Mouse (Mus musculus) c-Kit-positive CD71-positive TER-119-negative erythroid progenitor cells, embryonic 14.5 days (primary cell): ENCODE measurements around the gene Aaed1.
"Not testable (repeated sequence)": the region's sequence is repeated elsewhere in the genome, so short reads cannot be mapped to it uniquely, and the experiment has no call there.

Experiments
- DNase-seq: peaks from one replicate; pipeline ENCODE4 v3.0.0-alpha.2; 2013; ENCODE audit warnings: low read depth

The Aaed1 gene

DNA sequence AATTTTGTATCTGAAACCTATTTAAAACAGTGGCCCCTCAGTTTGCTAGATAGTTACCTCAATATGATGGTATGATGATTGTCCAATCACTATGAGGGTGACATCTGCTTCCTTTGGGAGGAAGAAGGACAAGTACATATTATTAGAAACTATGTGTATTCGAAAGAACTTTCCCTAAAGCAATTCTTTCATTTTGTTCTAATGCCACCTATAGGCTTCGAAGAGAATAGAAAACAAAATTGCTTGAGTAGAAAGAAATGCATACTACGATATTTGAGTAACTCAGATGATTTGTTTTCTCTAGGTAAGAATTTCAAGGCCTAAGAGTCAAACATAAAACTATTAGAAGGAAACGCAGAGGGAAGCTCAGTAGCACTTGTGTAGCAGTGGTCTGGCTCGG, 3.5 kb downstream of the Aaed1 start:
- no peak for DNase-seq

DNA sequence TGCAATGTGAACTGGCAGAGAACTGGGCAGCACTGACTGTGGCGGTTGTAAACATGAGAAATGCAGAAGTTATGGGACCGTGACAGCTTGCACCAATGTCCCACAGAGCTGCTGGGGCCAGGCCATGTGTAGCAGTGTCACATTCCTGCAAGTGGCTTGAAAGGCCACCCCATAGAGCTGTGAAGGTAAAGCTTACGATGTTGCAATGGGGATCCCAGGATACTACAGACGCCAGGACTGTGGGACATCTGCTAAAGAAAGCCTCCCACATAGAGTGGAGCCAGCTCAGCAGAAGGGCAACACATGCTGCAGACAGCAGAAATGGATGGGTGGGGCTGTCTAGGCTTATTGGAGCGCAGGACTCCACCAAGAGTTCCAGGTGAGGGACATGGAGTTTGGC, 5.0 kb downstream of the Aaed1 start:
- no peak for DNase-seq

DNA sequence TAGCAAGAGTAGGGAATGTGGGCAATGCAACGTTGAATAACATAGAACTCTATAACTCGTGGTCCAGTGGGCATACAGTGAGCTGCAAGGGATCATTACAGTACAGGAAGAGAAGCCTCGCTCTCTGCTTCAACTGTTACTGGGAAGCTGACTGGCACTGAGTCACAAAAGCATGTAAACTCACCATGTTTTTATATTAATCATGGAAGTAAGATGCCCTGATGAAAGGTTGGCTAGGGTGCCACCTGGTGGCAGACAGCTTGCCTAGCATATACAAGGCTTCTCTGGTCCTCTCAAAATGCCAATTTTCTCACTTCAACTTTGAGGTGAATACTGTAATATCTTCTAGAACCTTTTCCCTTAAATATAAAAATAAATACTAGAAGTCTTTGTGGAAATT, 6.4 kb downstream of the Aaed1 start:
- peak; percentile 54 for DNase-seq

- no peak for DNase-seq
Observed at GRCm38 (mm10) chr13:64299069-64299468, 13.4 kb downstream of the Aaed1 start.

DNA sequence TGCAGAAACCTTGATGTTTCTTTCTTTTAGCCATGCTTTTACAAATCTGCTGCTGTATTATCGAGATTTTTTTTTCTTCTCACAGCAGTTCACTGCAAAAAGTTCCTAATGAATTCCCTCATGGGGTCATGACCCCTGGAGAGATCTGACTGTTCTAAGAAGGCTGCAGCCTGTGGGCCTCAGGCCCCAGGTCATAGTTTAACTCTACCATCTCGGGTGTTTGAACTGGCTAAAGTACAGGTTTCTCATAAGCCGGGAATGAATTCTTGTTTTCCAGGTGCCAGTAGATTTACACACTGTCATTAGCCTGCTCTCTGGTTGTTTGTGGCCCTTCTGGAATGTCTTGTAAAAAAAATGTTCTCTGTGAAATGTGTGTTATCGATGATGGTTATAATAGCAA, 25.7 kb downstream of the Aaed1 start:
- no peak for DNase-seq

DNA sequence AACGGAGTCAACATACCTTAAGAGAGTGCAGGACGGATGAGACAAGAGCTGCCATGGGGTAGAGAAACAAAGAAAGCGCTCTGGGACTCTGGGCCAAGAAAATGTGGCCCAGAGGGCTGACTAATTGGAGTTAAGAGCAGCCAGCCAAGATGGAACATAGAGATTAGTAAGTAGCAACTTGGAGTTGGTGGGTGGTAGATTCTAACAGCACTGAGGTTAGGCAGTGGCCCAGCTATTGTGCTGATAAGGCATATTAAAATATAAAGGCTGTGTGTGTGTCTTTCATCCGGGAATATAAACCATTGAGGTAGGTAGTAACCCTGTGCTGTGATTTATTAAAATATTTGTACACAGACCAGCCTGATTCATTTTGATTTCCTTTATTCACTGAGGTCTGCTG, 26.2 kb downstream of the Aaed1 start:
- no peak for DNase-seq

- DNase-seq = no peak
Observed at GRCm38 (mm10) chr13:64284676-64285075, 27.8 kb downstream of the Aaed1 start.

GRCm38 (mm10) chr13:64280940-64281339, 31.6 kb downstream of the Aaed1 start:
- no peak for DNase-seq

GRCm38 (mm10) chr13:64275754-64276127, 36.8 kb downstream of the Aaed1 start:
- no peak for DNase-seq

- peak; percentile 59 for DNase-seq
Observed at GRCm38 (mm10) chr13:64274879-64275753, 37.4 kb downstream of the Aaed1 start, which contains the start of gene Cdc14b. Cdc14b (minus strand) TSS chr13:64275290.

DNA sequence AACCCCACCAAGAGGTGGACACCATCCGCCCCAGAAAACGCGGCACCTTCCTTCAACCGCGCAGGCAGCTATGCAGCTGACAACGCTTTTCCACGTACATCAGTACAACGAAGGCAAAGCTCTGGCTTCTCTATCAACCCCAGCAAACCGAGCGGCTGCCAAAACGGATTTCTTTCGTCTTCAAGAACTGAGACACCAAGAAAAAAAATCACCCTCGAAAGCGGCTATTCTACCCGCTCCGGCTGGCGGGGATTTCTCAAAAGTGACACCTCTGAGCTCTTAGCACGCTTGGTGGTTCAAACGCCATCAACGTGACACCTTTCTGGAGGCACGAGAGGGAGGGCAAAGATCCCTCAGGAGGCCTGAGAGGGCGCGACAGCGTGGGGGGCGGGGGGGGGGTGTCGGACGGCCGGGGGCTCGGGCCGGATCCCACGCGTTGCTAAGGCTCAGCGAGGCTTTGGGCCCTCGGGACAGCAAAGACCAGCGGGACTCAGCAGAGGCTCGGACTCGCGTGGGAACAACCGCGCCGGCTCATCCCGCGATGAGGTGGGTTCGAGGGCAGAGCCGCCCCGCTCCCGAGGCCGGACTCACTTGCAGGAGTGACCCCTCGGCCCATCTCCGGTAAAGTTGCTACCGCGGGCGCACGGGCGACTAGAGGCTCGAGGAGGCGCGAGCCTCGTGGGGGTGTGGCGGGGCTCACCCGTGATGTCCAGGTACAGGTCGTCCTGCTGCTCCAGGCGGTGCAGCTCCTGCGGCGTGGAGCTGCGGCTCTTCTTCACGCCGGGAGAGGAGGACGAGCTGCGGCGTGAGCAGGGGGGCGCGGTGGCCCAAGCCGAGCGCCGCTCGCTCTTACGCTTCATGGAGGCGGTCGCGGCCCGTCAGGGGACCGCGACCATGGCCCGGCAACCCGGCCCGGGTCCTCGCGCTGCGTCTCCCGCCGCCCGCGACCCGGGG, 38.3 kb downstream of the Aaed1 start:
- no peak for DNase-seq

DNA sequence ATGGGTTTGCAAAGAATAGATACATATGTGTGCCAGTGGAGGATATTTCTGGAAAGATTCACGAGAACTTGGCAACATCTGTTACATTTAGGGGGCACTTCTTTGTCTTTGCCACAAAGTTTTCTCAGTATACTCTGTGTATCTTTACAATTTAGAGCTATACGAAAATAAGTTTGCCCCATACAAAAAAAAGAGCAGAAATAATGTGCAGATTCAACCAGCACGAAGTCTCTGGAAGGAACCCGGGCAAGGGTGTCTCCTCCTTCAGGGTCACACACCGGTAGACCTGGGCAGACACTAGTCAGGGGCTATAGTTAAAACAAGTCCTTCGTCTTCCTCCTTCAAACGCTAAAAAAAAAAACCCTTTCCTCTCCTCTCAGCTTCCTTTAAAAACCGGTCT, 39.2 kb downstream of the Aaed1 start:
- DNase-seq = no peak

- DNase-seq = no peak
Observed at GRCm38 (mm10) chr13:64268384-64268783, 44.1 kb downstream of the Aaed1 start.

DNA sequence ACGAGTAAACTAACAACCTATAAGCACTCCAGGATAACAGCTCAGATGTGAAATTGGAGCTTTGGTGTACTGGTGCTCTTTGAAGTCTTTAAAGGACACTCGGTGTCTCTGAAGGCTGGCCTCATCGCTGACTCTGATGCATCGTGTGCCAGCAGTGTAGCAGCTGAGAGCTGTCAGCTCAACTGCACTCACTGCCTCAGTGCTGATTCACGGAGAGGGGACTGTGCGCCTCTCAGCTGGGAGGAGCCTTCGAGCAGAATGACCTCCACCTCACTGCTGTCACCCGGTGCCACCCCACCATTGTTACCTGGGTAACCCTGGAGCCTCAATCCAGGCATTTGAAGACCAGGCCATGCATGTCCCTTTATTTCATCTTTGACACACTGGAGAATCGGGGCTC, 45.4 kb downstream of the Aaed1 start:
- no peak for DNase-seq

GRCm38 (mm10) chr13:64264586-64264985, 47.9 kb downstream of the Aaed1 start:
- DNase-seq = no peak

- DNase-seq = no peak
Observed at GRCm38 (mm10) chr13:64259903-64260302, 52.6 kb downstream of the Aaed1 start.

DNA sequence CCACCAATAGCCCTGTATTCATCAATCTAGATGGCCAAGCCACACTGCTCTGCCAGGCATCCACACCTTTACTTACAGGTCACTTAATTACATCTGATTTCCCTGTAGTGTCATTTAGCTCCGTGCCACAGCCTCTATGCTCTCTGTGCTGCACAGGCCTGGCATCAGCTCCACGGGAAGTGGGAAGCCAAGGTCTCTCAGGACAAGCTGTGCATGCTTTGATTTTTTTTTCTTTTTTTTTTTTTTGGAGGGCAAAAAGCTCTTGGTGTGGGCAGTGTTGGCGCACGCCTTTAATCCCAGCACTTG, 54.0 kb downstream of the Aaed1 start:
- DNase-seq = no peak

- no peak for DNase-seq
Observed at GRCm38 (mm10) chr13:64257814-64258515, 54.5 kb downstream of the Aaed1 start.

GRCm38 (mm10) chr13:64257010-64257813, 55.3 kb downstream of the Aaed1 start:
- no peak for DNase-seq

DNA sequence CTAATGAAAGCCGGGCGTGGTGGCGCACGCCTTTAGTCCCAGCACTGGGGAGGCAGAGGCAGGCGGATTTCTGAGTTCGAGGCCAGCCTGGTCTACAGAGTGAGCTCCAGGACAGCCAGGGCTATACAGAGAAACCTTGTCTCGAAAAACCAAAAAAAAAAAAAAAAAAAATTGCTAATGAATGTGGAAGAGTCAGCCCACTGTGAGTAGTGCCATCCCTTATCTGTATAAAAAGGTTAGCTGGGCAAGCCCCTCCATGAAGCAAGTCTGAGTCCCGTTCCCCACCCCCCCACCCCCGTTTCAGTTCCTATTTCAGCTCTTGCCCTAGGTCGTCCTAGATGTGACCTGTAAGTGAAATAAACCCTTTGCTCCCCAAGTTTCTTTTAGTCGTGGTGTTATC, 58.3 kb downstream of the Aaed1 start:
- DNase-seq = not testable (repeated sequence)

DNA sequence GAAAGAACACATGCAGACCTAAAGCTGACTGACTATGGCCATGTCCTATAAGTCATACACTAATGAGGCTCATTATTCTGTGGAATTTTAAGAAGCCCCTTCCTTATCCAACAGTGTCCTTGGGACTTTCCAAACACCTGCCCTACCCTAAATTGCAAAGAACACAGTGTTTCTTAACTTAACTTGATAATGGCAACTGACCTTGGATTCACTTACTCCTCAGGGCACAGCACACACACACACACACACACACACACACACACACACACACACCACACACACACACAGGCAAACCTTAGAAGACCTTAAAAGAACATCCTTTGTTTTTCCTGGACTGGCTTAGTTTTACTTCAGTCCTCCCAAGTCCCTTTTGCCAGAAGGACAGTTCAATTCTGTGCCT, 58.8 kb downstream of the Aaed1 start:
- no peak for DNase-seq

DNA sequence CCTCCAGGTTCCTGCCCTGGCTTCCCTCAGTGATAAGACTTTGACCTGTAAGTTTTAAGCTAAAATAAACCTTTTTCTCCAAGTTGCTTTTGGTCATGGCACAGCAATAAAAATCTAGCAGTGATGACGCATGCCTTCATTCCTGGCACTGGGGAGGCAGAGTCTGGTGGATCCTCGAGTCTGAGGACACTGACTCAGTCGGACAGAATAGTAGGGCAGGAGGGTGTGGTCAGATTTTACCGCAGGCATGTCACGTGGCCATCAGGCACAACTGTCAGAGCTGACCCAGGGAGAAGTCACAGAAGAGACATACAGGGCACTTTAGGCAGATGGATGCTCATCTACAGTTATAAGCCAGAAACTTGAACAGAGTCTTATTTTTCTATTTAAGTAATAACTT, 60.4 kb downstream of the Aaed1 start:
- no peak for DNase-seq
